Mouse (Mus musculus) embryonic fibroblast, embryonic 13.5 days (primary cell): Measurements from ENCODE around the gene Capzb. TPM values are rescaled to one million over a fixed set of nuclear protein-coding genes. Genes with fewer than 3 reads are reported as not detected.
A peak's percentile ranks its signal among the peaks of the same experiment; 100 is the strongest.

Experiments used
- H3K27ac ChIP-seq: 2 replicates; pipeline ENCODE4 v1.5.1; 2012; ENCODE audit warnings: low read length, control low read depth, inconsistent platforms; ENCODE audit not compliant: insufficient read depth
- H3K4me1 ChIP-seq: 2 replicates; pipeline ENCODE4 v1.6.1; 2011; ENCODE audit warnings: low read length; ENCODE audit not compliant: control insufficient read depth, insufficient read depth
- H3K4me3 ChIP-seq: 2 replicates; pipeline ENCODE4 v1.5.1; 2011; ENCODE audit warnings: mild to moderate bottlenecking, control low read depth, low read length; ENCODE audit not compliant: insufficient read depth
- CTCF ChIP-seq: IDR thresholded peaks from 2 replicates; pipeline ENCODE4 v1.5.1; 2011; ENCODE audit warnings: mild to moderate bottlenecking, control low read depth, low read length, moderate library complexity, borderline replicate concordance; ENCODE audit not compliant: insufficient read depth
- POLR2A ChIP-seq: IDR thresholded peaks from 2 replicates; pipeline ENCODE4 v1.6.1; 2011; ENCODE audit warnings: low read depth, mild to moderate bottlenecking, control low read depth, low read length, moderate library complexity
- polyA plus RNA-seq: library from polyadenylated mRNA; stranded (reverse); fragments of >200 nt; gene quantifications from 2 replicates; pipeline ENCODE4 v1.2.4, GENCODE M21; 2011; ENCODE audit warnings: low read depth; ENCODE audit not compliant: missing spikeins, insufficient read length

Gene Capzb
- polyA plus RNA-seq, 1 experiment, result 355 TPM

GRCm38 (mm10) chr4:139281791-139282345 is 89.2 kb downstream of the Capzb start:
- H3K4me3 ChIP-seq, result no peak overlapping the region
- TF ChIP-seq POLR2A, result no peak
- TF ChIP-seq CTCF, result no peak
- no peak overlapping the region for H3K27ac ChIP-seq
- H3K4me1 ChIP-seq, result 0 out of 2 replicates have a peak, but pooled peaks cover 2% of the 10 kb centered on the region

- H3K4me3 ChIP-seq, result no peak overlapping the region
- H3K27ac ChIP-seq, result no peak overlapping the region
- H3K4me1 ChIP-seq, result 0 out of 2 replicates have a peak, but pooled peaks cover 2% of the 10 kb centered on the region
- TF ChIP-seq CTCF (no peak), POLR2A (no peak)
Observed at GRCm38 (mm10) chr4:139282955-139283417, 90.3 kb downstream of the Capzb start.

GRCm38 (mm10) chr4:139284877-139285276 is 92.2 kb downstream of the Capzb start:
- Histone ChIP-seq H3K27ac (no peak overlapping the region), H3K4me1 (0 out of 2 replicates have a peak, but pooled peaks cover 2% of the 10 kb centered on the region), H3K4me3 (no peak overlapping the region)
- TF ChIP-seq CTCF (no peak), POLR2A (no peak)

- no peak for TF ChIP-seq CTCF
- no peak for TF ChIP-seq POLR2A
- Histone ChIP-seq H3K4me3 (no peak overlapping the region), H3K4me1 (0 out of 2 replicates have a peak, but pooled peaks cover 2% of the 10 kb centered on the region), H3K27ac (no peak overlapping the region)
Observed at GRCm38 (mm10) chr4:139286234-139286633, 93.5 kb downstream of the Capzb start.

- H3K4me1 ChIP-seq, result no peaks in the 10 kb centered on the region
Observed at GRCm38 (mm10) chr4:139287122-139287863, 94.6 kb downstream of the Capzb start.

GRCm38 (mm10) chr4:139289017-139289416 is 96.3 kb downstream of the Capzb start:
- TF ChIP-seq POLR2A (no peak), CTCF (peak; percentile 93)
- Histone ChIP-seq H3K27ac (no peak overlapping the region), H3K4me1 (no peaks in the 10 kb centered on the region), H3K4me3 (no peak overlapping the region)

More at GRCm38 (mm10) chr4:139287122-139287863, 94.6 kb downstream of the Capzb start:
- H3K4me3 ChIP-seq, result no peak overlapping the region
- no peak overlapping the region for H3K27ac ChIP-seq
- TF ChIP-seq CTCF (peak; percentile 96), POLR2A (no peak)

GRCm38 (mm10) chr4:139291099-139291498 is 98.4 kb downstream of the Capzb start:
- no peaks in the 10 kb centered on the region for H3K4me1 ChIP-seq
- H3K27ac ChIP-seq, result no peak overlapping the region
- no peak for TF ChIP-seq POLR2A
- no peak for TF ChIP-seq CTCF
- H3K4me3 ChIP-seq, result no peak overlapping the region

GRCm38 (mm10) chr4:139292038-139292437 is 99.3 kb downstream of the Capzb start:
- TF ChIP-seq CTCF (no peak), POLR2A (no peak)
- H3K27ac ChIP-seq, result no peak overlapping the region
- H3K4me1 ChIP-seq, result no peaks in the 10 kb centered on the region
- no peak overlapping the region for H3K4me3 ChIP-seq

- TF ChIP-seq CTCF (no peak), POLR2A (no peak)
- H3K4me3 ChIP-seq, result no peak overlapping the region
- no peaks in the 10 kb centered on the region for H3K4me1 ChIP-seq
- no peak overlapping the region for H3K27ac ChIP-seq
Observed at GRCm38 (mm10) chr4:139297566-139297965, 104.9 kb downstream of the Capzb start.
